Mouse (Mus musculus) heart, adult 9 months (tissue): ENCODE measurements around the gene 4930452B06Rik.
A peak's percentile ranks its signal among the peaks of the same experiment; 100 is the strongest.

ENCODE experiments used
- DNase-seq, 2 experiments: peaks; one replicate each; pipeline ENCODE4 v3.0.0; 2022; ENCODE audit warnings: low spot score in 2 of 2

Gene 4930452B06Rik

DNA sequence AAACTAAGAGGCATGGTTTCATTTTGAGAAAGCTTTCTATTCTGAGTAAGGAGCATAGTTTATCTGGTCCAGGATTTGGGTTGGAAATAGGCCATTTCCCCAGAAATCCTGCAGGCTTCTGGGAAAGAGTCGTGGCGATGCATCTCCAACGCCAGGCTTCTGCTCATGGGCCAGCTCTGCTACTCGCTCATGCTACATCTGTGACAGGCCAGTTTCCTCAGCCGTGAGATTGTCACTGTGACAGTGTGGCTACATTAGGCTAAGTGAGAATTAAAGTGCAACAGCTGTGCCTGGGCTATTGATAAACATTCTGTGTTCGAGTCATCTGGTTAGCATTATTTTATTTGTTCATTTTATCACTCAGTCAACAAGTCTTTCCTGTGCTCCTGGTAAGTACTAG is 140.8 kb downstream of the 4930452B06Rik start:
- no peak for DNase-seq

DNA sequence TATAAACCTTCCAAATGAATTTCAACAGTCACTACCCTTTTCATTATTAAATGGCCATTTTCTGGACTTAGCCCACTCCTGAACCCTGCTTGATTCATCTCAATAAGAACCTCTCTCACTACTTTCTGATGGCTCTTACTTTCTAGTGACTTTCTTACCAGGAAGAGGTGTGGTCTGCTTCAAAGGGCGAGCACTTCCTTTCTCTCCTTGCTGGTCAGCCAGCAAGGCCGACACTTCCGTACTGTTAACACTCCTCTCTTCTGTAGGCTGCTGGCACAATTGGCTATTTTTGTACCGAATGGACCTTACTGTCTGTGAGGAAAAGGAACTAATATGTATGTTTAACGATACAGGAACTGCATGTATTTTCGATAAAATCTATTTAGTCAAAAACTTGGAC is 148.4 kb downstream of the 4930452B06Rik start:
- peak in 1 of 2 experiments; percentile 2 for DNase-seq

DNA sequence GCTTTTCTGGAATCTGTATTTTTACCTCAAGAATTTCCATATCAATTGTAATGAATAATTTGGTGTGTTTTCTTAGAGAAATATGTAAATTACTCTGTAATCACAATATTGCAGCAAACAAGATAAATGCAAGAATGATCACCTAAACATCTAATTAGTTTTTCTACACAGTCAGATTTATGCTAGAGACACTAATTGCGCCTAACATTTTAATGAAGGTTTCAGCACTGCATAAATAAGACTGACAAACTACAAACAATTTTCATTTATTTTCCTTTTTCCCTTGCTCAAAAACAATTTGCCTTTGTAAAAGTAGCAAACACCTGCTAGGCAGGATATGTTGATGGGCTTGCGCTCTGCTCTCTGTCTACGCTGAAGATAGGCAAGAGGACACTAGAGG is 152.0 kb downstream of the 4930452B06Rik start:
- no peak for DNase-seq

DNA sequence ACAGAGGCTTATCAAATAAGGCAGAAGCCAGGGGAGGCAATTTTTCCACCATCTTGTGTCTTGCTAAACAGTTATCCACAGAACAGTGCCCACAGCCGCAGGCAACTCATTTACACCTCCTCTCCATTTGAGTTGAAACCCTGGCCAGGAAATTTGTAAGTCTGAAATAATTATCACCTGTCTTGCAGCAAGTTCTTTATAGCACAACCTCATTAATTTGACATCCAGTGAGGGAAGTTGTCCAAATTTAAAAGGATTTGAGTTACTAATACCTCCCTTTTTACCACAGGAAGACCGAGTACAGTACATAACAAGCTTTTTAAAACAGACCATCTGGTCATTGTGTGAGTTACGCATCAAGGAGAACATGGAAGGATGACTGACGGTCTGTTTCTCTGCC is 154.8 kb downstream of the 4930452B06Rik start:
- DNase-seq = no peak

DNA sequence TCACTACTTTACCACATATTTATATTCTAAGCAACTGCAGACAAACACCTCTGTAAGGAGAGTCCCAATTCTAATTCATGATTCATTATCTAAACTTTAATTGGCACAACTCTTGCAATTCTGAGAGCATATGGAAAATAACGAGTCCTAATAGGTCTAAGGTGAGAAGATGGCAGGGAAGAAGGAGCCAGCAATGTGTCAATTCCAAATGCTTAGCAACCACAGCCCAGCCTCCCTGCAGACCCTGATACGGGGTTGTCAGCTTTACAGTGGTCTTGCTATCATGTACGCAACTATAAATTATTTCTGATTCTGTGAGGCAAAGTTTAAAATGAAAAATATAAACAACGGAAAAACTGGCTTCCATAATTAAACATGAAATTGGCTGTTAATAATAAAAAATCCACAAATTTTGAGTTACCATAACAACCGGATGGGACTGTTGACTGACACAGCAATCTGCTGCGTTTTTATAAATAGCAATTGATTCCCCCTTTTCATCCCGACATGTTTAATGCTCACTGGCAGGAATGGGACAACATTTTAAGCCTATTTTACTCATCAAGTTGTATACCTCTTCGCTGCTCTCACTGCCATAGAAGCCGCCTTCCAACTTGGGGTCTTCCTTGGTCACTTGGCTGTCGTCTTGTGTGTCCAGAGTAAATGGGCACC is 155.6 kb downstream of the 4930452B06Rik start:
- no peak for DNase-seq

DNA sequence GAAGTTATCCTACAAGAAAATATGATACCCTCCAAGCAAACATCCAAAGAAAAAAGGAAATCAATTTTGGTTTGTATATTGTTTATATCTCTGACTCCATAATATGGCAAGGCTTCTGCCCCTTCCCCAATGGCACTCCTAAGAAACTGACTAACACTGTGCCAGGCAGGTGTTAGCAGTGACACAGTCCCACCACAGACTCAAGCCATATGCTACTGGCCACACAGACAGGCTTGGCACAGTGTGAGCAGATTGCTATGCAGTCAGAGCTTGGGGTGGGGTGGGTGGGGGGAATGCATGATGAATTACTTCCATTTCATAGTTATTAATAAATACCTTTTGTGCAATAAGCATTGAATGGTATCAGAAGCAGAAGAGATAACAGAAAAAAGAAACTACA is 157.4 kb downstream of the 4930452B06Rik start:
- no peak for DNase-seq

DNA sequence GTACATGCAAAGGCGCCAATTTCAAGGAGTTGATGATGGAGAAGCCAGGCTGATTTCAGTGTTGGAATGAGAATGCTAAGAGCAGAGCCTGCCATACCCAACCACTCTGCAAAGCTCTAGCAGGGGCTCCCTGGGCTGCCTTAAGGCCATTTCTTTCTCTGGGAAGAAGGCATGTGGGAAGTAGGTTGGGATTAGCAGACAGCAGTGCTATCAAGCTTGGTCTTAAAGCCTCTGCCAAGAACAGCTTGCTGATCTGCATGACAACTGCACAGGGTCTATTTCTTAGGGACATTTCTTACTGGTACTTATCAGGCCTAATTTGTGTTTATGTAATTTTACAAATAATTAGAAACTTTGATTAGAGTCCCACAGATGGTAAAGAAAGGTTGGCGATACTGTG is 161.8 kb downstream of the 4930452B06Rik start:
- no peak for DNase-seq

DNA sequence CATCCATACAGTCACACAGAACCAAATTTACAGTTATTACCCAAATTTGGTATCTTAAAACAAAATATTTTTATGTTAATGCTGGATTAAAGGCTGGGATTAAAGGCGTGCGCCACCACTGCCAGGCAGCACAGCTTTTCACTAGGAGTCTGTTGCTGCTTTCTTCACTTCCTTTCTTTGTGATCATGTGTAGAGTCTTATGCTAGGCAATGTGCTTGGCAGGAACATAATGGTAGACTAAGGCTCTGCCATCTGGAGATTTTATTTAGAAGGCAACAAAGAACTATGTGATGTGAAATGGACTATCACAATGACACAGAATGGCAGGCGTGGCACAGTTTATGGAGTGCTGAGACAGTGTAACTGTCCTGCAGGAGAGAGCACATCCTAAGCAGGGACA is 162.7 kb downstream of the 4930452B06Rik start:
- DNase-seq = no peak

DNA sequence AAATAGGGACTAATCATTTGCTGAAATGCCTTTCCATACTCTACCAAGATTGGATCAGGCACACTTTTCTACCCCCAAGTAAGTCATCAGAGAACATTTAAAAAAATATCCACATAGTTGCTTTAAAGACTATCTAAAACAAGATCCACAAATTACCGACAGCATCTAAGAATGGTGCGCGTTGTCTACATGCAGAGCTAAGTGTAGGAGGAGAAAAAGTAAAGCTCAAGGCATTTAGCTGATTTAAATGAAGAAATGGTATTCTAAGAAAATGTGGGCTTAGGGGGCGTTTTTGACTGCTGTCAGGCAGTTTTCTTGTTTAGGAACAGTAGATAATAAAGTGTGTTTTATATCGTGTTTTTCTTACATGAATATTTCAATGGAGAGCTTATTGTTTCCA is 163.5 kb downstream of the 4930452B06Rik start:
- DNase-seq = no peak

DNA sequence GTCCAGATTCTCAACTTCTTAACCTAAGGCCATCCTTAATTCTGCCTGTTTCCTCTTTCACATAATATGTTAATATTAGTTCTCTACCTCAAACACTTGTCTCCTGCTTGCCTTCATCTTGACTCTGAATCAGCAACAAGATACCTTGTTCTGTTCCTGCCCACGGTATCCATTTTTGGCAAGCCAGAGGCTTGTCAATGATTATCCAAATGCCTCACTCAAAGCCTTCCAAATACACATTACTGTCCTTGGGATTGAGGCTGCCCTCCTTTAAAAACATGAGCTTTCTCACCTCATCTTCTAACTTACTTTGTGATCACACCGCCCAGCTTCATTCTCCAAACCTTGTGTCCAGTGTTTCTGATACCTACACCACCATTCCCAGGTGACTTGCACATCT is 170.3 kb downstream of the 4930452B06Rik start:
- DNase-seq = no peak

DNA sequence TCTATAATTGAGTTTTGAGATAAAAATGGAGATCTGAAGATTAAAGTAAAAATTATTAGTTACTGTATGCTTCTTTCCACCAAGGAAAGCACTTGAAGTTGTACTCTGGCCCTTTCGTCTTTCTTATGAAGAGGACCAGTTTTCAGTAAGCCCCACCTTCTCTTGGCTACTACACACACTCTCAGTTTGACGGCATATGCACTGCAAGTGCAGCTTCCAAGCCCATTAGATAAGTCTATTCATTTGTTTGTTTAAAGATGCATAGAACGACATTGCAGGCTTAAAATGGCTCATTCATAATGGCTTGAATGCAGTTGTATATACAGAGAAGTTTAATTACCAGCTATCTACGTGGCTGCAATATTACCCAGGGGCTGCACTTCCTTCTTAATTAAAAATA is 171.1 kb downstream of the 4930452B06Rik start:
- no peak for DNase-seq

DNA sequence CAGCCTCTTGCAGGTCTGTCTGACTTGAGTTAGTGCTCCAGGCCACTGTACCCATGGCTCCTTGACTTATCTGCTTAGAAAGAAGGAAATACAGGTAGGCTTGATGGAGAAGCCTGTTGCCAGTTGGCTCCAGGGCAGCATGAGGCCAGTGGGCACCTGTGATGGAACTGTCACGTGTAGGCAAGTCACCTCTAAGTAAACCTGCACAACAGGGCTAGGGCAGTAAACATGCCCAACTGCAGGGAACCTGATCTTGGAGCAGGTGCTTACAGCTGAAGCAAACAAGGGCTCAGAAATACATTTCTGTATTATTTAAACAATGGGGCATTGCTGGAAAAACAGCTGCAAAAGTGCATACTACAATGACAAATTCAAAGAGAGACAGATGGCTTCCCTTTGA is 171.8 kb downstream of the 4930452B06Rik start:
- no peak for DNase-seq

DNA sequence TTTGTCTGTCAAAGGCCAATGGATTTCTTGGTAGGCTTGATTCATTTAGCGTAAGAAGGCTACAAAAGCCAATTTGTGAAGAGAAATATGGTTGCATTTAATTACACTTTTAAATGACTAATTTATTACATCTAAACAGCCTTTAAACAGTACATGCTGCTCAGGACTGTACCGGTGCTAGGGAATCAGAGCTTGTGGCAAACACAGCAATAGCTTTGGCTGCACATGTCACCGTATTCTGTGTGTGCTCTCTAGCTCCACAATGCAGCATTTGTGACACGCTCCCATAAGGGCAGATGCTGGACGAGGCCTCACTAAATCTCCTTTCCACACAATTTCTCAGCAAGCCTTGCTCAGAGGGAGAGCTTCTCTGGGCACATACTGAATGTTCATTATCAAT is 187.9 kb downstream of the 4930452B06Rik start:
- DNase-seq = no peak

DNA sequence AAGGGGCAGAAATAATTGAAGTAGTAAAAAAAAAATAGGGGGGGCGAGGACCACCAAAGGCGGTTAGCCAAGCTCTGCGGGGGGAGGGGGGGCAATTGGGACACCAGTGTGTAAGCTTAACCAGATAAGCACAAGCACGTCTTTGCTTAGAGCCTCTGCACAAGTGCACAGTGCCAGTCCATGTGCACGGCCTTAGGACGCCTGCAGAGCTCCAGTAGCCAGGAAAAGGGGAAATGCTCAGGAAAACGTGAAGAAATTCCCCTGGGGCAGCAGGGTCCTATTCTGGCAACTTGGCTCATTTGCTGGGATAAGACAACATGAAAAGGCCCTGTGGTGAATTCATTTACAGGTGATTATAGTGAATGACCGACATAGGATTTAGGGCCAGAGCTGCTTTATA is 188.7 kb downstream of the 4930452B06Rik start:
- DNase-seq = no peak

DNA sequence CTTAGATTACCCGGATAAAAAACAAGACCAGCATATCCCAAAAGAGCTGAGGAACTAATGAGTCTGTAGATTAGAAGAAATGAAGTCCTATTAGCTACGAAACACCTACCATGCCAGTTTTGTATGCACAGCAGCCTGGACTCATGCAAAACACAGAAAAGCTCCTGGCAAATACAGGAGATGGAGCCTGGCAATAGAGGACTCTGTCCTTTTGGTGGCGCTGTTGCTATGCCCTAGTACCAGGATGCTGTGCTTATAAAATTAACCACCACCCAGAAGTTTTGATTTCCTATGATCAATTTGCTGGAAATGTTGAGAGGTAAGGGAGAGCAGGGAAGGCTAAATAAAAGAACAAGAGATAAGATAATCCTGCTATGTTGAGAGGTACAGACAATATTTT is 189.4 kb downstream of the 4930452B06Rik start:
- no peak for DNase-seq

DNA sequence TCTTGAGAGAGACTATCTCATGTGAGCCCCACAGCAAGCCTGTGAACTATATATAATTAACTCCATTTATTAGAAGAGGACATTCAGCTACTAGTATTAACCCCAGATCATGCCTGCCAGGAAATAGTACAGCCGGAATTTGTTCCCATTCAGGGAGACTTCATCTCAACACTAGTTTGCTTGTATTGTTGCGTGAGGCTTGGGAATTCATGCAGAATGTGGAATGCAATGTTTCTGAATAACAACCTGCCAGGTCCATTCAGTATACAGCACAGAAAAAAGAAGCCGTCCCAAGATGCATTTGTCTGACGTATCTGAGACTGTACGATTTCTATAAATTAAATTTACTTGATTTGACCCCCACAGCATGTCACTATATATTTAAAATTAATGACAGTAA is 190.2 kb downstream of the 4930452B06Rik start:
- DNase-seq = no peak

DNA sequence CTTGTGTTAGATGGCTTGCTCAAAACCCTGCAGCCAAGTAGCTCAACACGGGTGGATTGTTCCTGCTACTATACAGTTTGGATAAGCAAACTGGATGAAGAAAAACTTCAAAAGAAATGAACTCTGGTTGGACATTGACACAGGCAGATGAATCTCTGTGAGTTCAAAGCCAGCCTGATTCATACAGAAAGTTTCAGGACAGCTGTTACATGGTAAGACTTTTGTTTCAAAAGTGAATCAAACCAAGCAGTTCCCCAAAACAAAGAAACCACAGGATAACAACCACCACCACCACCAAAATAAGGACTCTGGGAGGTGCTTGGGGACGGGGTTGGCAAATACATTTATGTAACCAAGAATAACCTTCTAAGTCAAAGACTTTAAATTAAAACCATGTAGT is 193.2 kb downstream of the 4930452B06Rik start:
- no peak for DNase-seq

DNA sequence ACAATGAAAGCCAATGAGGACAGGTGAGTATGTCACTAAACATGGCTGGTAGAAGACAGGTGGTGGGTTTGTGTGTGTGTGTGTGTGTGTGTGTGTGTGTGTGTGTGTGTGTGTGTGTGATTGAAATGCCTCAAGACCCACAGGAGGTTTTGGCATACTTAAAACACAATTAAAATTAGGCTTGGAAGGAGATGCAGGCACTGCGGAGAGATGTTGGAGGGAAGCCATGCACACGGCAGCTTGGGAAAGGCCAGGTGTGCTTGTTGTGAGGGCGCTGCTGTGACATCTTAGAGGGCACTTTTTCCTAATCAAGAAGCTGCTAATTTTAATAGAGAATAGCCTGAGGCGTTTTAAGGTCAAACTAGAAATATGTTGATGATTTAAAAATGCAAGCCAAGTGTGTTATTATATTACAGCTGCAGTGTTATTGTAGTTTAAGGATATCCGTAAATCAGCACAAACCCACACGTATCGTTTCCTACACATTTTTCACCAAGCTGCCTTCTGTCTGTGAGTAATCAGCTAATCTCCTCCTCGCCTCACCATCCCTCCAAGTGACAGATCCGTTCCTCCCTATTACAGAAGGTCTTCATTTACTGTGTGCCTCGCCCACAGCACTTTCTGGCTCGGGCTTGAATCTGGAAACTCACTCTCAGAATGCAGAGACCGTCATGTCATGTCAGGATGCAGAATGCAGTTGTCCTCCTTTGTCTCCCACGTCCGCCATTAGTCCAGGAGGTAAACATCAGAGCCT is 201.5 kb downstream of the 4930452B06Rik start:
- no peak for DNase-seq

DNA sequence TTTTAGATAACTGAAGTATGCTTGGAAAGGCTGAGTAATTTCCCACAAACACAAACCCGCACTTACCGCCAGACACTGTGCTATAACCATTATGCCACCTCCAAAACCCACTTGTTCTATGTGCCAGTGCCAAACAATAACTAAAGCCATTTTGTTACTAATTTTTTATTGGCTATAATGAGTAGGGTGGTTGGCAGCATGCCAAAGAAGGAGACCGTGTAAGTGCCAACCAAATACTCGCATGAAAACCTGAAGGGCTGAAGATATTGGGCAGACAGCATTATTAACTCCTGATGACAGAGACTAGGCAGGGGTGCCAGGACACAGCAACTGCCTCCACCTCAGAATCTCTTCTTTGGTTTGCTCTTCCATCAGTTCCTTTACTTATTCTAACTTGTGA is 203.1 kb downstream of the 4930452B06Rik start:
- DNase-seq = no peak

DNA sequence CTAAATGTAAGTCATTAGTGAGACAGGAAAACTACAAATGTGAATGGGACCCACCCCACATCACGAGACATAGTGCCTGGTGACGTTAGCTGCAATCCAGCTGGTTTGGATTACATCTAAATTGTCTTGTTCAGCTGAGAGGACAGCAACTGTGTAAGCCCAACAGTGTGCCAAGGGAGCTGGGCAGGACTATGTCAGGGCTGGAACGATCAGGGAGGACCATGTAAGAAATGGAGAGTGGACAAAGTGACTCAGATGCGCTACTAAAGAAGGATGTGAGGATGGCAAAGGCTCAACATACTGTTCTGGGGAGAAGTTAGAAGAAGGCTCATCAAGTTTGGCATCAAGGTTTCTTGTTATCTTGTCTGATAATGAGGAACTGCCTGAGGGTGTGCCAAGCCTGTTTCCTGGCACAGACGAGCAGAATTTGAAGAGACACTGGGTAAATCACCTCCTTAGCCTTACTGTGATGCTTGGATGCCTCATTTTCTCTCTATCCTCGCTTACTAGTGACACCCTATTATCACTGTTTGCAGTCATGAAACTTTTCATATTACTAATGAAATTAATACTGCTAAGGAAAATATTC is 203.6 kb downstream of the 4930452B06Rik start:
- DNase-seq = no peak

DNA sequence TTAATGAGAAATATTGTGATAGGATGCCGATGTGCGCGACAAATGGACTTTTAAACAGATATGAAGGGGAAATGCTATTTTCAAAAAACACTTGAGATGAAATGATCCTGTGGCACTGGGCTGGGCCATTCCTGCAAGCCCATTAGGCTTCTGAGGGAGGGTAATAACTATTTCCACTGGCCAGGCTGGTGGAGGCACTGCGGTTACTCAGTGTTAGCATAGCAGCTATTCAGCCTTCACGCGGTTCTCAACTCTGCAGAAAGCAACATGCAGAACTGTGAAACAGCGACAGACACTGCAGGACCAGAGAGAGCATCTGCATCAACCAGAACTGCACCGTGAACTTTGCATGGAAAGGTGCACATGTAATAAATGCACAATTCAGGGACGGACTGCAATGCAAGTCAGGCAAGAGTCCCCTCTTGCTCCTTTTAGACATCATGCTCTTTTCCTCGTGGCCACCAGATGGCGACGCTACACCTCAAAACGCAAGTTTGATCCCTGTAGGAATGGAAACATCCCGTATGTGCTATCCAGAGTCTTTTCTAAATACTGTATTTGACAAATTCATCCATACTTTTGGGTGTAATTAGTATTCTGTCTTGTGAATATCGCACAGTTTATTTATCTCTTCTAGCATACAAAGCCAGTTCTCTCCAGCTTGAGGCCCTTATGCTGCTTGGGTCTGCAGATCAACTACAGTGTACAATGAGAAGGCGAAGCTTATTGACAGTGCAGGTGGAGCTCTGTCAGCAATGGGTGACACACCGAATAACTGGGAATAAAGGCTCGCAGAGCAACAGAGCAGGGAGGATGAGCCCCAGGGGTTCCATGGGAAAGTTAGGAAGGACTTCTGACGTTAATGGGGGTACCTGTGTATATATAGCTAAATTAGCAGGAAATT is 205.6 kb downstream of the 4930452B06Rik start:
- DNase-seq = no peak

DNA sequence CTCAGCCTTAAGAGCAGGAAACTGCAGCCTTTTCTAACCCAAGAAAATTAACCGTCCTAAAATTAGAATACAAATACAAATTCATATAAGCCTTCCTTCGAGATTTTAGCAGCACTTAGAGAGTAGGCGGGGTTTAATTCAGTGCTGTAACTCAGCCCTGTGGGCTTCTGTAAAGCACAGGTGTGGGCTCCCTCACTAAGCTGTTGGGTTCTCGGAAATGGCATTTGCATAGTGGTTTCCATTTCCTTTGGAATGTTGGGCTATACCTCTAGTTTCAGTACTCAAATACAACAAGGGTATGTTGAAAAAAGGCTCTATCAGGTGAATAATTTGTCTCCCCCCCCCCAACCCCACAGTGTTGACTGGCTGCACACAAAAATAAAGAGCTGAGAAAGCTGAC is 206.3 kb downstream of the 4930452B06Rik start:
- no peak for DNase-seq
